Mouse (Mus musculus): ENCODE results near the gene Cldn7. TPM values are rescaled to one million over a fixed set of nuclear protein-coding genes. Genes with fewer than 3 reads are reported as not detected.
A peak's percentile ranks its signal among the peaks of the same experiment; 100 is the strongest.

Gene Cldn7
- polyA plus RNA-seq, 1 experiment from 2014 or later = 1,377 TPM

- Histone ChIP-seq H3K4me3 (ENCODE audit: low read length) (no peak overlapping the region), H3K9me3 (ENCODE audit: control insufficient read depth, low read length) (no peaks in the 10 kb centered on the region), H3K9ac (ENCODE audit: low read depth, low read length) (no peak overlapping the region), H3K27ac (ENCODE audit: low read length) (peak overlapping the region; percentile 25; the same call in 1 of the 2 replicates), H3K4me2 (ENCODE audit: low read depth, low read length) (no peak overlapping the region), H3K4me1 (ENCODE audit: control insufficient read depth, insufficient read depth, low read length) (peaks cover 22% of the 10 kb centered on the region), H3K36me3 (ENCODE audit: control insufficient read depth, insufficient read depth, low read length) (peaks cover 17% of the 10 kb centered on the region), H3K27me3 (replicated peaks; ENCODE audit: control insufficient read depth, insufficient read depth, low read length) (no peaks in the 10 kb centered on the region)
- WGBS = 76% methylated on average over 8 of the region's 8 CpGs
- ATAC-seq = no peak
Measured at GRCm38 (mm10) chr11:69999666-70000065, 35.1 kb downstream of the Cldn7 start.

- no peaks in the 10 kb centered on the region for H3K27me3 ChIP-seq (replicated peaks; ENCODE audit: control insufficient read depth, insufficient read depth, low read length)
- H3K4me3 ChIP-seq (ENCODE audit: low read length) = peak within 1 kb of the TSS; percentile 84
- no peaks in the 10 kb centered on the region for H3K9me3 ChIP-seq (ENCODE audit: control insufficient read depth, low read length)
- H3K4me2 ChIP-seq (ENCODE audit: low read depth, low read length) = peak within 1 kb of the TSS; percentile 82
- H3K9ac ChIP-seq (ENCODE audit: low read depth, low read length) = peak within 1 kb of the TSS; percentile 91
- under 1% methylated on average over 48 of the region's 48 CpGs for WGBS
- peak; percentile 57 for ATAC-seq
- H3K36me3 ChIP-seq (ENCODE audit: control insufficient read depth, insufficient read depth, low read length) = peaks cover 16% of the 10 kb centered on the region
- H3K27ac ChIP-seq (ENCODE audit: low read length) = peak within 1 kb of the TSS; percentile 96
- H3K4me1 ChIP-seq (ENCODE audit: control insufficient read depth, insufficient read depth, low read length) = peaks cover 21% of the 10 kb centered on the region
Measured at GRCm38 (mm10) chr11:70000396-70000898, 35.9 kb downstream of the Cldn7 start, which contains the start of gene Dvl2. Dvl2 (plus strand) TSS chr11:70000595.

- ATAC-seq = no peak
- 10% methylated on average over 8 of the region's 8 CpGs for WGBS
- Histone ChIP-seq H3K4me2 (ENCODE audit: low read depth, low read length) (peak overlapping the region; percentile 82), H3K9me3 (ENCODE audit: control insufficient read depth, low read length) (no peaks in the 10 kb centered on the region), H3K27ac (ENCODE audit: low read length) (peak overlapping the region; percentile 96), H3K4me3 (ENCODE audit: low read length) (peak overlapping the region; percentile 84), H3K9ac (ENCODE audit: low read depth, low read length) (peak overlapping the region; percentile 91), H3K27me3 (replicated peaks; ENCODE audit: control insufficient read depth, insufficient read depth, low read length) (no peaks in the 10 kb centered on the region), H3K36me3 (ENCODE audit: control insufficient read depth, insufficient read depth, low read length) (peaks cover 16% of the 10 kb centered on the region), H3K4me1 (ENCODE audit: control insufficient read depth, insufficient read depth, low read length) (peaks cover 21% of the 10 kb centered on the region)
Measured at GRCm38 (mm10) chr11:70001159-70001558, 36.6 kb downstream of the Cldn7 start.

- Histone ChIP-seq H3K9ac (ENCODE audit: low read depth, low read length) (no peak overlapping the region), H3K4me2 (ENCODE audit: low read depth, low read length) (peak overlapping the region; percentile 82), H3K4me1 (ENCODE audit: control insufficient read depth, insufficient read depth, low read length) (peaks cover 21% of the 10 kb centered on the region), H3K36me3 (ENCODE audit: control insufficient read depth, insufficient read depth, low read length) (peaks cover 16% of the 10 kb centered on the region), H3K9me3 (ENCODE audit: control insufficient read depth, low read length) (no peaks in the 10 kb centered on the region), H3K27me3 (replicated peaks; ENCODE audit: control insufficient read depth, insufficient read depth, low read length) (no peaks in the 10 kb centered on the region), H3K4me3 (ENCODE audit: low read length) (peak overlapping the region; percentile 84), H3K27ac (ENCODE audit: low read length) (no peak overlapping the region)
- no peak for ATAC-seq
Measured at GRCm38 (mm10) chr11:70001865-70002264, 37.3 kb downstream of the Cldn7 start.

GRCm38 (mm10) chr11:70002471-70002870, 37.9 kb downstream of the Cldn7 start:
- Histone ChIP-seq H3K4me3 (ENCODE audit: low read length) (peak overlapping the region; percentile 84; the same call in 1 of the 2 replicates), H3K9me3 (ENCODE audit: control insufficient read depth, low read length) (no peaks in the 10 kb centered on the region), H3K27ac (ENCODE audit: low read length) (no peak overlapping the region), H3K4me2 (ENCODE audit: low read depth, low read length) (peak overlapping the region; percentile 82; the same call in 1 of the 2 replicates), H3K27me3 (replicated peaks; ENCODE audit: control insufficient read depth, insufficient read depth, low read length) (no peaks in the 10 kb centered on the region), H3K9ac (ENCODE audit: low read depth, low read length) (no peak overlapping the region), H3K36me3 (ENCODE audit: control insufficient read depth, insufficient read depth, low read length) (peaks cover 22% of the 10 kb centered on the region), H3K4me1 (ENCODE audit: control insufficient read depth, insufficient read depth, low read length) (peaks cover 20% of the 10 kb centered on the region)
- no peak for ATAC-seq
- 88% methylated on average over 2 of the region's 2 CpGs for WGBS

GRCm38 (mm10) chr11:70005521-70005920, 40.9 kb downstream of the Cldn7 start:
- Histone ChIP-seq H3K4me3 (ENCODE audit: low read length) (no peak overlapping the region), H3K4me2 (ENCODE audit: low read depth, low read length) (no peak overlapping the region), H3K9ac (ENCODE audit: low read depth, low read length) (no peak overlapping the region), H3K36me3 (ENCODE audit: control insufficient read depth, insufficient read depth, low read length) (peaks cover 24% of the 10 kb centered on the region), H3K4me1 (ENCODE audit: control insufficient read depth, insufficient read depth, low read length) (peaks cover 17% of the 10 kb centered on the region), H3K27me3 (replicated peaks; ENCODE audit: control insufficient read depth, insufficient read depth, low read length) (no peaks in the 10 kb centered on the region), H3K9me3 (ENCODE audit: control insufficient read depth, low read length) (no peaks in the 10 kb centered on the region), H3K27ac (ENCODE audit: low read length) (no peak overlapping the region)
- no peak for ATAC-seq
- WGBS = 62% methylated on average over 5 of the region's 5 CpGs

- H3K27me3 ChIP-seq (replicated peaks; ENCODE audit: control insufficient read depth, insufficient read depth, low read length) = no peaks in the 10 kb centered on the region
- peaks cover 46% of the 10 kb centered on the region for H3K36me3 ChIP-seq (ENCODE audit: control insufficient read depth, insufficient read depth, low read length)
- no peaks in the 10 kb centered on the region for H3K9me3 ChIP-seq (ENCODE audit: control insufficient read depth, low read length)
- no peak overlapping the region for H3K4me3 ChIP-seq (ENCODE audit: low read length)
- WGBS = 89% methylated on average over 6 of the region's 6 CpGs
- ATAC-seq = no peak
- no peak overlapping the region for H3K4me2 ChIP-seq (ENCODE audit: low read depth, low read length)
- peaks cover 11% of the 10 kb centered on the region for H3K4me1 ChIP-seq (ENCODE audit: control insufficient read depth, insufficient read depth, low read length)
- no peak overlapping the region for H3K27ac ChIP-seq (ENCODE audit: low read length)
- H3K9ac ChIP-seq (ENCODE audit: low read depth, low read length) = no peak overlapping the region
Measured at GRCm38 (mm10) chr11:70010033-70010432, 45.5 kb downstream of the Cldn7 start.

GRCm38 (mm10) chr11:70010548-70010947, 46.0 kb downstream of the Cldn7 start:
- H3K4me3 ChIP-seq (ENCODE audit: low read length) = no peak overlapping the region
- H3K4me2 ChIP-seq (ENCODE audit: low read depth, low read length) = no peak overlapping the region
- ATAC-seq = no peak
- H3K9me3 ChIP-seq (ENCODE audit: control insufficient read depth, low read length) = no peaks in the 10 kb centered on the region
- H3K4me1 ChIP-seq (ENCODE audit: control insufficient read depth, insufficient read depth, low read length) = peaks cover 11% of the 10 kb centered on the region
- no peak overlapping the region for H3K27ac ChIP-seq (ENCODE audit: low read length)
- no peaks in the 10 kb centered on the region for H3K27me3 ChIP-seq (replicated peaks; ENCODE audit: control insufficient read depth, insufficient read depth, low read length)
- peaks cover 46% of the 10 kb centered on the region for H3K36me3 ChIP-seq (ENCODE audit: control insufficient read depth, insufficient read depth, low read length)
- 82% methylated on average over 12 of the region's 12 CpGs for WGBS
- H3K9ac ChIP-seq (ENCODE audit: low read depth, low read length) = no peak overlapping the region

- no peak overlapping the region for H3K4me3 ChIP-seq (ENCODE audit: low read length)
- H3K27ac ChIP-seq (ENCODE audit: low read length) = no peak overlapping the region
- no peaks in the 10 kb centered on the region for H3K9me3 ChIP-seq (ENCODE audit: control insufficient read depth, low read length)
- H3K4me2 ChIP-seq (ENCODE audit: low read depth, low read length) = no peak overlapping the region
- H3K9ac ChIP-seq (ENCODE audit: low read depth, low read length) = no peak overlapping the region
- no peak for ATAC-seq
- WGBS = 90% methylated on average over 10 of the region's 10 CpGs
- no peaks in the 10 kb centered on the region for H3K27me3 ChIP-seq (replicated peaks; ENCODE audit: control insufficient read depth, insufficient read depth, low read length)
- peaks cover 11% of the 10 kb centered on the region for H3K4me1 ChIP-seq (ENCODE audit: control insufficient read depth, insufficient read depth, low read length)
- H3K36me3 ChIP-seq (ENCODE audit: control insufficient read depth, insufficient read depth, low read length) = peaks cover 46% of the 10 kb centered on the region
Measured at GRCm38 (mm10) chr11:70010961-70011360, 46.4 kb downstream of the Cldn7 start.

GRCm38 (mm10) chr11:70012931-70013330, 48.4 kb downstream of the Cldn7 start:
- no peaks in the 10 kb centered on the region for H3K27me3 ChIP-seq (replicated peaks; ENCODE audit: control insufficient read depth, insufficient read depth, low read length)
- WGBS = 88% methylated on average over 9 of the region's 9 CpGs
- no peaks in the 10 kb centered on the region for H3K9me3 ChIP-seq (ENCODE audit: control insufficient read depth, low read length)
- no peak overlapping the region for H3K9ac ChIP-seq (ENCODE audit: low read depth, low read length)
- ATAC-seq = no peak
- peaks cover 18% of the 10 kb centered on the region for H3K4me1 ChIP-seq (ENCODE audit: control insufficient read depth, insufficient read depth, low read length)
- no peak overlapping the region for H3K27ac ChIP-seq (ENCODE audit: low read length)
- no peak overlapping the region for H3K4me2 ChIP-seq (ENCODE audit: low read depth, low read length)
- H3K4me3 ChIP-seq (ENCODE audit: low read length) = no peak overlapping the region
- H3K36me3 ChIP-seq (ENCODE audit: control insufficient read depth, insufficient read depth, low read length) = peaks cover 39% of the 10 kb centered on the region
